Mouse (Mus musculus) T-helper 2 cell (primary cell): ENCODE measurements around the gene Ccdc90b.

ENCODE experiments used
- in situ Hi-C: fragments of 300-600 bp; cut with MboI, MseI; formaldehyde crosslinking; loops from one replicate; pipeline ENCODE4 v1.15.1; 2025; ENCODE audit warnings: high pct_unique_total_duplicates

Ccdc90b gene

DNA sequence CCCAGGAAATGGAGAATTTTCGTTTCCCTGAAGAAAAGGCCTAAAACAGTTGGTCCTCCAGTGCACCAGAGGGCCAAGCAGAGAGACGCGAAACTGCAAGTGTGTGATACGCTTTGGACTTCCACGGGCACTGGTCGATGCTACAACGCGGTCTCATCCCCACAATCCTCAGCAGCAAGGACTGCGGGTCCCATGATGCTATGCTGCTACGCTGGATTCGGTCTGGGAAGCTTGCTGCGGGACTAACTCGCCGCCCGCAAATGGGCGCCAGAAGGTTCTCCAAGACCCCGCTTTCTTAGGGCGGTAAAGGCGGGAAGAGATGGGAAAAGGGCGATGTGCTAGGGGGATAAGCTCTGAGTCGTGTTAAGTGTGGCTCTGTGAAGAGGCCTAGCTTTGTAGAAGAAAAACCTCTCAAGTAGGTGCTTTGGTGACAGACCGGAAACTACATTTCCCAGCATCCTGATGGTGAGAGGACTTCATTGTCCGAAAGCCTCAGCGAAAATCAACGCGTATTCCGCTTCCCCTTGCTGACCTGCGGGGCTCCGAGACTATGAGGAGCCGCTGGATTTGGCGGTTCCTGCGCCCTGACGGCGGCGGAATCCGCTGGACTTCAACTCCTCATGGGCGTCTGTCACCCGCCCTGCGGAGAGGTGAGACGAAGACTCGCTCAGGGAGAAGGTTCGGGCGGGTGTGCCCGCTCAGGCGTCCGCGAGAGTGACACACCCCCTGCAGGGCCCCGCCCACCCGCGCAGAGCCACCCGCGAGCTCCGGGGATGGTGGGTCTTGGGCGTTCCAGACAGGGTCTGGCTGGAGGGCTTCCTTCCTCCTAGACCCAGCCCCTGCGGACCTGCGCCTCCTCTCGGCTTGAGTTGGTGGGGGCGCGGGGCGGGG, at the start of gene Ccdc90b:
Ccdc90b (plus strand) TSS at position 164 of the 891 bp plus-strand sequence.
- in situ Hi-C loops, result loop anchor here (10.0 kb wide), 1 partner anchor 314 kb away; the partner anchor contains the start of genes Ddias and Prcp

DNA sequence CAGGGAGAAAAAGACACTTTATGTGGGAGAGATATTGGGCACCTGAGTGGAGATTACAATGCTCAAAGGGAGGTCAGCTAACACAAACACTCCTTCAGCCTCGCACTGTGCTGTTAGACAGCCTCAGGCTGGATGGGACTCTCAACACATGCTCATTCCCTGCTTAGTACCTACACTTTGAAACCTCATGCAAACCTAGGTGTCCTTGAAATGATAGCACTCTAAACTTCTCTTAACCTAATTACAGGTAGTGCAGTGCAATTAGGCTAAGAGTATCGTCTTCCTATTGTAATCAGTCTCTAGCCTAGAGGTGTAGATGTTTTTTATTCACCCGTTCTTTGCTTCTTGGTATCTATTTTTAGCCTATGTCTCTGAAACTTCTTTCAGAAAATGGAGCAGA, 40.6 kb upstream of the Ccdc90b start:
- in situ Hi-C loops, result no loop called here

DNA sequence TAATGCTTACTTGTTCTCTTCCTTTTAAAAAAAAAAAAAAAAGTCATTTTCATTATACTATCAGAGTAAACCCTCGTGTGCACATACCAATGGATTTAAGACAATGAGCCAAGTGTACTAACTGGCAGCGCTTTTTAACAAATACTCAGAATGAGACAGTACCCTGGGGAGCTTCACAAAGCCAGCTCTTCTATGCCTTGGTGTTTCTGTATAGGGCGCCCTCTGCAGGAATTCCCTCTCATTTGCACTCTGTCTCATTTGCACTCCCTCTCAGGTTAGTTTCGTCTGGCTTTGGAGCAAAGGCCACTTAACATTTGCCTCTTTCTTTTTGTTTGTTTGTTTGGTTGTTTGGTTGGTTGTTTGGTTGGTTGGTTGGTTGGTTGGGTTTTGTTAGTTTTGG, 40.1 kb upstream of the Ccdc90b start:
- in situ Hi-C loops, result no loop called here

DNA sequence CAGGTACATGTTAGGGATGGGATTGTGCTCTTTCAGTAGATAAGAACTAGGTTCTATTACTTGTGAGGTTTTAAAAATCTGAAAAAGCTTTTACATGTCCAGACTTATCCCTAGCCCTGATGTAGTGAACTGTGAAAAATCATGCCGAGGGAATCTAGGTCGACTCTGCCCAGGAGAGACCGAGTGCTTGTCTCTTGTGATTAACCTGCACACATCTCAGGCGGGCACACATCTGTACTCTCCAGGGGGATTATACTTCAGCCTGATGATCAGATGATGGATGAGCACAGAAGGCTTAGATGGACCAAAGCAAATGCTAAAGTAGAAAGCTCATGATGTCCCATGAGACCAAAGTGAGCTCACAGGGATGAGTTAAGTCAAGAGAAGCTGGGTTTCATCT, 31.7 kb upstream of the Ccdc90b start:
- in situ Hi-C loops, result loop anchor here (25.0 kb wide), 1 partner anchor 1333 kb away; no protein-coding TSS in a partner anchor

DNA sequence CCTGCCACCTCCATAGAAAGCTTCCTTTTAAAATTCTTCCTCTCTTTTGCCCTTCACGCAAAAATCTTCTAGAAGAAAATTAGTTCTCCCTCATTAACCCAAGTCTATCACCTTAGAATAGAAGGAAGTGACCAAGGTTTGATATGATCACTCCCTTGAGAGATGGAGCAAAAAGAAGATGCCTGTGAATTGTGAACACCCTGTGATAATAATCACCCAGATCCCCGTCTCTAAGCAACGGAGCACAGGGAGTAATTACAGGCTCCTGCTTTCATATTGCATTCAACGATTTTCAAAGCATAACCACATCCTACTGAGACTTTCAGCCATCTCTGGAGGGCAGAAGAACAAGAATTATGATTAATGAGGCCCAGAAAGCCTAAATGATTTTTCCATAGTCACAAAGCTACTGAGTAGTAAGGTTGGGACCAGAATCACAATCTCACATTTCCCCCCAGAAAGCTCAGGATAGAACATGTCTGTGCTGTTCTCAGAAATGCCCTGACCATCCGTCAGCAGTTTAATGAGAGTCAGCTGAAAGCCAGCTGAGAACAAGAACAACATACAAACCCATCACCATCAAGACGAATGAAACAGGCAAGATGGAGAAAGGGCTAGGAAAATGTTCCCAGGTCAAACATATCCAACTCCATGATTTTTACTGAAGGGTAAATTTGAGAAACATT, 28.5 kb upstream of the Ccdc90b start:
- in situ Hi-C loops, result loop anchor here (25.0 kb wide), 1 partner anchor 1330 kb away; no protein-coding TSS in a partner anchor

DNA sequence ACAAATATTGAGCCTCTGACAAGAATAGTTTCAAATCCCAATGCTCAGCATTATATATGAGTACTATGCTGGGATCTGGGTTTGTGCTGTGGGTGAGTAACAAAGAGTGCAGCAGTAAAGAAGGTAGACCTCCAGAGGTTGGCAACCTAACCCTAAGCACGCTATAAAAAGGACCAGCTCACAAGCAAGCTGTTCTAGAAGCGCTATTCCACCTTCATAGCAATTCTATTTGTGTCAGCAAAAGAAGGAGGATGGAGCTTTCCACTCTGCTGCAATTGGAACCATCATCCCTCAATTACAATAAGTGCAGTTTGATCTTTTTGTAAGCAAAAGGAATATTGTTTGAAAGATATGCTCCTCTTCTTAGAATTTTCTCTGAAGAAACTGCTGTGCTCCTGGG, 14.2 kb upstream of the Ccdc90b start:
- in situ Hi-C loops, result loop anchor here (5.0 to 25.0 kb wide), 3 partner anchors 142 to 1316 kb away; no protein-coding TSS in a partner anchor

DNA sequence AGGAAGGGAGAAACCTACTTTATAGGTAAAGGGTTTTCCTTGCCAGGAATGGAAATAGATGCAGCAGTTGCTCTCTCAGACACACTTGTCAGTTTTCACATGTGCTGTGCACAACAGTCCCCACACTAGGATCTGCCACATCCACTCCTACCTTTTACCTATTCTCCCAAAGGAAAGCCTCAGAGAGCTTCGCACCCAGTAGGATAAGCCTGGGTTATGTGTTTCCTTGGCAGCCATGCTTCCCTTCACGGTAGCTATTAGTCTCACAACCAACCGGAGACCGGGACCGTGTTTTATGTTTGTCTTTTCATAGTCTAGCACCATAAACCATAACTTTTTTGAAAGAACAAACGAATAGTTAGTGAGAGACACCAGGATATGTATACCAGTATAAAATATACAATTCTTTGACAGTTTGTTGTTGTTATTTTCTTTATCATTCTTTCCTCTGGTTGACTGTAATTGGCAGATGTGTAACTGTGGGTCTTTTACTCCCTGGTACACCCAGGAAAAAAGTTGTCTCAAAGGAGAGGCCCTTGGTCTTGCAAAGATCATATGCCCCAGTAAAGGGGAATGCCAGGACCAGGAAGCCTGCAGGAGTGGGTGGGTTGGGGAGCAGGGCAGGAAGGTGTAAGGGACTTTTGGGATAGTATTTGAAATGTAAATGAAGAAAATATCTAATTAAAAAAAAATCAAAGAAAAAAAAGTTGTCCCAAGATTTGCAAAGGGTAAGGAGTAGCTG, 10.5 kb upstream of the Ccdc90b start:
- in situ Hi-C loops, result no loop called here

DNA sequence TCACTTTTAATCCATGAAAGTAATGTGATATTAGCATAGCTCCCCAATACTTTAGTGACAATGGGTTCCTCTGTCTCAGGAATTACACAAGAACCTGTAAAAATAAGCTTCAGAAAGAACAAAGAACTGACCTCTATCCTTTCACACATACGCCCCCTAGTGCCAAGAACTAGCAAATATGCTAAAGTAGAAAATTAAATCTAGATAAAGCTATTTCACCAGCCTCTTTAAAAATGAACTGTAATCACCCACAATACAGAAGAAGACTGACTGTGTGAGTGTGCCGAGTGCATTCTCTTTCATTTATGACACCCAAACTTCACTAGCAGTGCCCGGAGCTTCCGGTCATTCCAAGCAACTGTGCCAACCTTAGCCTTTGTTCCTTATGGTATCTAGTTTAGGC, 10.0 kb upstream of the Ccdc90b start:
- in situ Hi-C loops, result no loop called here

DNA sequence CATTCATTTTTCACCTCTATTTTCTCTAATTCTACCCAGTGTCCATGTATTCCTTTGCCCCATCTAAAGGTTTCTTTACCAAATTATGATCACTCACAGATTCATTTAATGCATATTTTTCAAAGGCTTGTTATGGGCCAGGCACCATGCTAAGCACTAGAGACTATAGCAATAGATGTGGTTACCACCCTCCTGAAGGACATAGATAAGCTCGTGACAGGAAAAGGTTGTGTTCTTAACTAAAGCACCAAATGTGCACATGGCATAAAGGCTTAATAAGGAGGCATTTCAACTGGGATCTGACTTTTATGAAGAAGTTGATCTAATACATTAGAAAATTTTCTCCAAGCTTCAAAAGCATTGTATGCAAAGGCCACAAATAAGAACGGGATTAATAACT, 2.2 kb upstream of the Ccdc90b start:
- in situ Hi-C loops, result no loop called here

DNA sequence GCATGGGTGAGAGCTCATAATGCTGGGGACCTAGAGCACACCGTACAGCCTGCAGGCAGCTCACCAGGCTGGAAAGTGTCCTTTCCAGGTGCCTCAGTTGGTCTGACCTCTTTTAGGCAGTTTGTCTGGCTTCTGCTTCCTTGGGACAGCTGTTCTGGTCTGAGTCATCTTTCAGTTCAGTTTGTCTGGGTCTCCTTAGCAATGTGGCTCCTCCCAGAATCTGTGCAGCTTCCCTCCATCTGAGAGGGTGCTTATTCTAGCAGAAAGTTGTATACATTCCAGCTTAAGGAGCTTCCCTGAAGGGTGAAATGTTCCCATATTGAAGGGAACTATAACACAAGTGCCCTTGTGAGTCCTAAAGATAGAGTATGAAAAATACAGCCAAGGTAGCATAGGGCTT, 5.8 kb downstream of the Ccdc90b start:
- in situ Hi-C loops, result loop anchor here (10.0 kb wide), 1 partner anchor 308 kb away; the partner anchor contains the start of genes Ddias and Prcp

DNA sequence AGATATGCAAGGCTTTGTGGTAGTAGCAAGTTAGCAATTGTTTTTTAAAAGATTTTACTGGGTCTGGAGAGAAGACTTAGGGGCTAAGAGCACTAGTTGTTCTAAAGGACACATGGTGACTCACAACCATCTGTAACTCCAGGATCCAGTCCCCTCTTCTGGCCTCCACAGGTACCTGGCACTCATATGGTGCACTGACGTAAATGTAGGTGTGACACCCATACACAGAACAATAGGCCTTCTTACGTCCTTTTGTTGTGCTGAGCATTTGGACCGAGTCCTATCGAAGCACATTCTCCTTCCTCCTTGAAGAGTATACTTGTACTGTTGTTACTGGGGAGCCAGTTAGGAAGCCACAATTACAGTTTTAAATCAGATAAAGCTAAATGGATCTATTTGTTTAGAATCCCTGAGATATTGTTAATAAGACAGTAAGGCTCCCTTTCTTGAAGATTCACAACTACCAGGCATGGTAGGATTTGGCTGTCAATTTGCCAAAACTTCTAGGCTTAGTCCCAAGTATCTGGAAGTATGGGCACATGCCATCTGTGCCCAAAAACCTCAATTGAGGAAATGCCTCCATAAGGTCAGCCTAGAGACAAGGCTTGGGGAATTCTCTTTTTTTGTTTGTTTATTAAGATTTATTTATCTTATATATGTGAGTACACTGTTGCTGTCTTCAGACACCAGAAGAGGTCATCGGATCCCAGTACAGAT, 19.7 kb downstream of the Ccdc90b start:
- in situ Hi-C loops, result no loop called here

DNA sequence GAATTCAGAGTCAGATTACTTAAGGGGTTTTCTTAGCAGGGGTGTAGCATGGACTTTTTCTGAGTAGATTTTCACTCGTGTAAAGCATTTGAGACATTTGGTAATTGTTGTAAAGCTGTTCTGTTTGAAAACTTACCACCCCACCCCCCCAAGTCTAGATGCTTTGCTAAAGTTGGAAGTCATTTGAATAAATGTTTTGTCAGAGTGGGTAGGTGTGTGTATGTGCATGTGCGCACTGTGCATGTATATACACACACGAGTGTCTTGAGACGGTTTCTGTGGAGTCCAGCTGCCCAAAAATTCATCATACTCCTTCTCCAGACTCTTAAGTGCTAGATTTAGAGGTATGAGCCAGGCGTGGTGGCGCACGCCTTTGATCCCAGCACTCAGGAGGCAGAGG, 22.6 kb downstream of the Ccdc90b start:
- in situ Hi-C loops, result no loop called here

DNA sequence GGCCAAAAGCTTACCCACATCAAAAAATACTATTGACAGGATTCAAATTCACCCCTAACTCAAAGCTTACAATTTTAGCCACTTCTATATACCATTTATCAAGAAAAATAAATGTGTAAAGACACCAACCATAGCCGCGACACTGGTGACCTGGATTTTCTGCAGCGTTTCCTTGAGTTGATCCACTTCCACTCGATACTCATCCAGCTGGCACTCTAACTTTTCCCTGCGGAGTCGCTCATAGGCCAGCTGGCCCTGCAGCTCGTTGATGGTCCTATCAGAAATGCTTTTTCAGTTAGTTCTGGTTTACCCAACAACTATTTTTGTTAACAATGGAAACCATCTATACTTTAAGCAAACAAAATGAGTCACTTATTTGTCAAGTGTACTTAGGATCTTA, 29.0 kb downstream of the Ccdc90b start:
- in situ Hi-C loops, result no loop called here

DNA sequence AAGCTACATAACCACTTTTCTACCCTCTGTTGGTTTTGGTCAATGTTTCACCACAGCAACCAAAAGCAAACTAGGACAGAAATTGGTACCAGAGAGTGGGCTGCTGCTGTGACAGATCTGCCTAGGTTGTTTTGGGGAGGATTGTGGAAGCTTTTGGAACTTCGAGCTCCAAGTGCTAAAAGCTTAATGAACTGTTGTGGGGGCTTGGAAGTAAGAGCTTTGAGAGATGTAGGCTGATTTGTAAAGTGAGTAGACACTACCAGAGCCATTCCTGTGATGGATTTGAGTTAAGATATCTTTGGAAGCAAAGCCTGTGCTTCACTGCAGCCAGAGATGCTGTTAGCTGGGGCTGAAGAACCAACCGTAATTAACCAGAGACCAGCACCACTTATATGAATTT, 29.9 kb downstream of the Ccdc90b start:
- in situ Hi-C loops, result no loop called here

DNA sequence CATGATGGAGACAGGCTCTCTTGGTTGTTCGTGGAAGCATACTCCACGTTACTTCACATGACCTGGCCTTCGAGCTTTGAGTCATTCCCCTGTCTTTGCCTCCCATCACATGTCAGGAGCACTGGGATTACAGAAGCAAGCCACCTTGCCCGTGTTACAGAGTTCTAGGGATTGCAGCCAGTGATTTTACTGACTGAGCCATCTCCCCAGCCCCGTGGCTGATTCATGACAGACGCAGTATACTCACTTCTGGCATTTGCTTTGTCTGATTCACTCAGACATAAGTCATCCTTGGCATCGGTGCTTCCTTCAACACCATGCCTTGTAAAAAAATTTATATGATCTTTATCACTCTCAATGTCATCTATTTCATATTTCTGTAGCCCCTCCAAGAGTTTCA, 44.0 kb downstream of the Ccdc90b start:
- in situ Hi-C loops, result no loop called here

DNA sequence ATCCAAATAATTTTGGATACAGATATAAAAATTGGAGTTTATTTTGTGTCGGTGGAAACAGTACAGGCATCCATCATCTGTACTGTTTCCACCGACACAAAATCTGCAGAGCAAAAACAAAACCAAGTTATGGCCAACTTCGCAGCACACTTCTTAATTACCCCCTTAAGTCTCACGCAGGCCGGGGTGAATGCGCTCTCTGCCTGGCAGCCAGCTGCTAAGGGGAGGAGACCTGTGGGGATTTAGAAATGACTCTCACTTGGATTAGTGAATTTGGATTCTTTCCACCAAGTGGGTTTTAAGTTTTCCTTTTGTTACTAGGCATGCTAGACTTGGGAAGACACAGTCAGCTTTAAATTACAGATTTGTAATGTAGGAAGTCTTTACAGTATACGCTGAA, 49.9 kb downstream of the Ccdc90b start:
- in situ Hi-C loops, result no loop called here

DNA sequence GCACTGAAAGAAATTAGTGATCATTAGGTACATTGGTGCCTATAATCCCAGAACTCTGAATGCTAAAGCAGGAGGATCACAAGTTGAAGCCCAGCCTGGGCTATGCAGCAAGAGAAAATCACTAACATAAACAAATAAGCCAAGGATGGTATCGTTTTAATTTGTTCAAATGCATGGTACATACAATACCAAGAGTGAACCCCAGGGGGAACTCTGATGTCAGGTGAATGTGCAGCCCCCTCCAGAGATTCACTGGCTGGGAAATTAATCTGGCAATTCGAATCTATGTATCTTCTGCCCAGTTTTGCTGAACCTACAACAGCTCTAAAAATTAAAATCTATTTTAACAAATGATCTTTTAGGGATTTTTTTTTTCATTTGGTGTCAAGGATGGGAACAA, 63.5 kb downstream of the Ccdc90b start:
- in situ Hi-C loops, result no loop called here

DNA sequence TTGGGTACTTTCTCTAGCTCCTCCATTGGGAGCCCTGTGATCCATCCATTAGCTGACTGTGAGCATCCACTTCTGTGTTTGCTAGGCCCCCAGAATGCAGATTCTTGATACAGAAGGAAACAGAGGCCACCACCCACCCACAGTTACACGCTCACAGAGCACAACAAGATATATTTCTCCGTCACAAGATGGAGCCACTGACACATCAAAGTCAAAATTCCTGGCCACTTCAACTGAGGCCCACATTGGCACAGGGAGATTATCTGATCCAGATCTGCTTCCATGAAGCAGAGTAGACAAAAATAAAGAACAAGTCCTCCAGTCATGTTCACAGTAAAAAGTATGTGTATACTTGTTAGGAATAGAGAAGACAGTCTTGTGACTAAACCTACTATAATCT, 69.2 kb downstream of the Ccdc90b start:
- in situ Hi-C loops, result loop anchor here (10.0 kb wide), 1 partner anchor 245 kb away; the partner anchor contains the start of genes Ddias and Prcp
